Mouse (Mus musculus): ENCODE results near the gene 1700010I14Rik.

GRCm38 (mm10) chr17:9004516-9004915 lies 16.4 kb downstream of the 1700010I14Rik start:
- TF ChIP-seq POLR2A (IDR thresholded peaks at IDR 0.05; ENCODE audit: control insufficient read depth, low read depth, low read length) (no peak), CTCF (IDR thresholded peaks at IDR 0.05; ENCODE audit: control insufficient read depth, insufficient read depth, insufficient replicate concordance, low read depth, low read length) (no peak)
